8 mouse cellular contexts compared by ENCODE assay signal in the genomic region with DNA sequence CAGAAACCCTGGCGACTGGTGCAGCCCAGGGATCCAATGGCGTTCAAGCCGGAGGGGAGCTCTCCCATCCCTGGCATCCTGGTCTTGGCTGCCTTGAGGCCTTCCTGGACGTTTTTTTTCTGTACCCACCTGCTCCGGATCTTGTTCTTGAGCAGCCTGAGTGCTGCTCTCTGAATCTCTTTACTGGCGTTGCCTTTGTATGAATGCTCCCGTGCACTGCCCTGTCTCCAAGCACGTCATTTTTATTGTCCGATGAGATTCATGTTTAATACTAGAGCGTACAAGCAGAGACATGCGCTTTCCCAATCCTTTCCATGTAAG. TPM values are rescaled to one million over a fixed set of nuclear protein-coding genes. Genes with fewer than 3 reads are reported as not detected.
DNase-seq lines count a peak whose midpoint lies in the region; ATAC-seq lines count a peak whose summit lies in the region.

No protein-coding gene starts in this region.

- H3K36me3 ChIP-seq in kidney, embryonic 16.5 days (ENCODE audit: insufficient read depth, low read length) = no peaks in the 10 kb centered on the region
- no peaks in the 10 kb centered on the region for H3K36me3 ChIP-seq in hindbrain, embryonic 11.5 days (ENCODE audit: control insufficient read depth, insufficient read depth, low read length)
- no peaks in the 10 kb centered on the region for H3K36me3 ChIP-seq in midbrain, embryonic 12.5 days

- H3K9me3 ChIP-seq in kidney, embryonic 16.5 days (ENCODE audit: low read length) = no peaks in the 10 kb centered on the region
- no peaks in the 10 kb centered on the region for H3K9me3 ChIP-seq in hindbrain, embryonic 11.5 days (ENCODE audit: control insufficient read depth, low read length)
- H3K9me3 ChIP-seq in midbrain, embryonic 12.5 days = no peaks in the 10 kb centered on the region

- peak overlapping the region; percentile 62 for H3K4me3 ChIP-seq in kidney, embryonic 16.5 days (ENCODE audit: low read length)
- peak overlapping the region; percentile 57 for H3K4me3 ChIP-seq in hindbrain, embryonic 11.5 days (ENCODE audit: low read depth, low read length)
- peak overlapping the region; percentile 81 for H3K4me3 ChIP-seq in midbrain, embryonic 12.5 days

- 6% methylated on average over 11 of the region's 11 CpGs for WGBS in kidney, embryonic 16.5 days
- WGBS in hindbrain, embryonic 11.5 days = 6% methylated on average over 11 of the region's 11 CpGs
- WGBS in midbrain, embryonic 12.5 days = 5% methylated on average over 11 of the region's 11 CpGs

- H3K4me1 ChIP-seq in kidney, embryonic 16.5 days (ENCODE audit: insufficient read depth, low read length) = 0 out of 2 replicates have a peak, but pooled peaks cover 5% of the 10 kb centered on the region
- no peaks in the 10 kb centered on the region for H3K4me1 ChIP-seq in hindbrain, embryonic 11.5 days (replicated peaks; ENCODE audit: control insufficient read depth, insufficient read depth, low read length)
- H3K4me1 ChIP-seq in midbrain, embryonic 12.5 days = 0 out of 2 replicates have a peak, but pooled peaks cover 4% of the 10 kb centered on the region

- peak overlapping the region; percentile 64 for H3K9ac ChIP-seq in kidney, embryonic 16.5 days (replicated peaks; ENCODE audit: low read length)
- peak overlapping the region; percentile 28; the same call in 1 of the 2 replicates for H3K9ac ChIP-seq in hindbrain, embryonic 11.5 days (ENCODE audit: low read depth, low read length)
- H3K9ac ChIP-seq in midbrain, embryonic 12.5 days (replicated peaks) = peak overlapping the region; percentile 60

- DNase-seq in kidney, postnatal 4 days = no peak
- DNase-seq in brain, embryonic 18.5 days (ENCODE audit: low read depth, low spot score) = peak; percentile 42
- no peak for DNase-seq in hindbrain, embryonic 11.5 days (ENCODE audit: low spot score)
- DNase-seq in urinary bladder, postnatal 25 days (ENCODE audit: low spot score) = no peak
- DNase-seq in layer of hippocampus, postnatal 36 days = no peak
- DNase-seq in right cerebral cortex, adult 18-20 months = no peak

- H3K4me2 ChIP-seq in kidney, embryonic 16.5 days (replicated peaks; ENCODE audit: low read depth, low read length) = peak overlapping the region; percentile 92
- H3K4me2 ChIP-seq in hindbrain, embryonic 11.5 days (replicated peaks; ENCODE audit: low read depth, low read length) = peak overlapping the region; percentile 87
- peak overlapping the region; percentile 98 for H3K4me2 ChIP-seq in midbrain, embryonic 12.5 days (replicated peaks)

- H3K27me3 ChIP-seq in kidney, embryonic 16.5 days (ENCODE audit: insufficient read depth, low read length) = peaks cover 65% of the 10 kb centered on the region
- peaks cover 15% of the 10 kb centered on the region for H3K27me3 ChIP-seq in hindbrain, embryonic 11.5 days (ENCODE audit: control insufficient read depth, insufficient read depth, low read length)
- H3K27me3 ChIP-seq in midbrain, embryonic 12.5 days = peaks cover 37% of the 10 kb centered on the region

- no peak for ATAC-seq in kidney, embryonic 16.5 days (ENCODE audit: low FRiP score, low TSS enrichment)
- no peak for ATAC-seq in hindbrain, embryonic 11.5 days (ENCODE audit: low FRiP score)
- no peak for ATAC-seq in midbrain, embryonic 12.5 days (ENCODE audit: low FRiP score, low read depth)

- H3K27ac ChIP-seq in kidney, embryonic 16.5 days (ENCODE audit: low read length) = peak overlapping the region; percentile 53; the same call in 1 of the 2 replicates
- H3K27ac ChIP-seq in hindbrain, embryonic 11.5 days (ENCODE audit: low read depth, low read length) = no peak overlapping the region
- H3K27ac ChIP-seq in midbrain, embryonic 12.5 days (replicated peaks) = no peak overlapping the region

RNA-seq across cellular contexts. Expression of a gene that starts 58.7 kb away (rescaled TPM):
- polyA plus RNA-seq in kidney, embryonic 16.5 days (2015; fragmentation: Nextera tagmentation; extraction: Ambion mirVana) = not detected in 2 replicates
- polyA plus RNA-seq in hindbrain, embryonic 11.5 days (2014; fragmentation: Nextera tagmentation; extraction: Ambion mirVana) = not detected in 2 replicates
- not detected in 2 replicates for polyA plus RNA-seq in midbrain, embryonic 12.5 days (2016; fragmentation: Nextera tagmentation; extraction: Ambion mirVana)
- total RNA-seq in layer of hippocampus, postnatal 36 days (2021) = not detected
